In genomic region chr2:68934651-68935050, GRCm38 (mm10) we compare ENCODE assay signal across 13 mouse cellular contexts.
DNase-seq lines count a peak whose midpoint lies in the region; ATAC-seq and TF ChIP-seq lines count a peak whose summit lies in the region.
"Had no signal": no experiment of that assay in that cellular context is flagged by ENCODE, and none has a peak within 500 bp of the region (broad histone marks: within the 10 kb centered on the region; RNA-seq: fewer than 3 reads in every experiment).

No protein-coding gene starts in this region.

- H3K4me3 ChIP-seq in heart, adult 2 months = no peak overlapping the region

- intact Hi-C loops in heart, adult 2 months (cut with DNase I) = loop anchor here (5.0 kb wide), 1 partner anchor 72 kb away; the partner anchor contains the start of gene Cers6
- intact Hi-C loops in heart, postnatal 36 days (cut with DNase I) = no loop called here

- WGBS in heart, adult 2 months = 35% methylated on average over 6 of the region's 6 CpGs

- DNase-seq in lung, postnatal 10 days = peak; percentile 14
- no peak for DNase-seq in lung, postnatal 36 days
- peak; percentile 42 to 70 for DNase-seq in heart, adult 2 months
- peak; percentile 35 to 37 for DNase-seq in heart, postnatal 36 days
- DNase-seq in gastrocnemius, postnatal 10 days = no peak
- no peak for DNase-seq in thymus, adult 18-20 months
- DNase-seq: adrenal gland, adult 2 months; cerebellum, adult 11-12 months; kidney, adult 8-10 months; right cerebral cortex, adult 18-20 months; thymus, postnatal 14 days had no signal

- no peaks in the 10 kb centered on the region for H3K79me2 ChIP-seq in heart, adult 2 months (replicated peaks; ENCODE audit: control insufficient read depth, insufficient read depth, low read length)

- peak; percentile 97 for ATAC-seq in megakaryocyte-erythroid progenitor cell, adult 5-6 weeks (replicated peaks; ENCODE audit: low FRiP score, low TSS enrichment, poor library complexity, severe bottlenecking)
- no peak for ATAC-seq in megakaryocyte, adult 5-6 weeks (ENCODE audit: poor library complexity, severe bottlenecking)

- no peak overlapping the region for H3K9ac ChIP-seq in heart, adult 2 months (ENCODE audit: low read depth, low read length)

- peak overlapping the region; percentile 52 for H3K27ac ChIP-seq in heart, adult 2 months

- no peaks in the 10 kb centered on the region for H3K36me3 ChIP-seq in heart, adult 2 months (ENCODE audit: control insufficient read depth, insufficient read depth, low read length)

- no peak for TF ChIP-seq EP300 in heart, adult 2 months (IDR thresholded peaks at IDR 0.05; ENCODE audit: insufficient read depth, low read depth, low read length)

- H3K4me1 ChIP-seq in heart, adult 2 months (ENCODE audit: control insufficient read depth, insufficient read depth, low read length) = no peaks in the 10 kb centered on the region

- H3K27me3 ChIP-seq in heart, adult 2 months (ENCODE audit: control insufficient read depth, insufficient read depth, low read length) = no peaks in the 10 kb centered on the region

- TF ChIP-seq POLR2A in heart, adult 2 months (IDR thresholded peaks at IDR 0.05; ENCODE audit: insufficient read depth, low read depth, low read length) = no peak

- TF ChIP-seq CTCF in heart, adult 2 months (IDR thresholded peaks at IDR 0.05) = no peak

Comparison
In these comparisons a context has a peak if more than half of its experiments do, and no peak if none do; other contexts are left out.
1. DNase-seq: peak in lung, postnatal 10 days (single experiment), heart, adult 2 months (2 of 2) and heart, postnatal 36 days (2 of 2); none in lung, postnatal 36 days (single experiment), gastrocnemius, postnatal 10 days (single experiment) and thymus, adult 18-20 months (0 of 2).